Mouse (Mus musculus): ENCODE measurements around the gene Mlst8. TPM values are rescaled to one million over a fixed set of nuclear protein-coding genes. Genes with fewer than 3 reads are reported as not detected.
A peak's percentile ranks its signal among the peaks of the same experiment; 100 is the strongest.
"Not testable (repeated sequence)": the region's sequence is repeated elsewhere in the genome, so short reads cannot be mapped to it uniquely, and the experiment has no call there.

Mlst8 gene
- polyA plus RNA-seq, 1 experiment from 2014 or later = 26.2 TPM

- WGBS = 74% methylated on average over 5 of the region's 5 CpGs
- Histone ChIP-seq H3K9me3 (no peaks in the 10 kb centered on the region), H3K27me3 (no peaks in the 10 kb centered on the region), H3K4me3 (no peak overlapping the region), H3K36me3 (peaks cover 78% of the 10 kb centered on the region), H3K4me2 (no peak overlapping the region), H3K9ac (no peak overlapping the region), H3K4me1 (no peaks in the 10 kb centered on the region), H3K27ac (no peak overlapping the region)
- ATAC-seq (ENCODE audit: insufficient number of reproducible peaks, low FRiP score, low TSS enrichment, low read depth) = no peak
These were observed 41.9 kb downstream of the Mlst8 start for GRCm38 (mm10) chr17:24437016-24437415.

DNA sequence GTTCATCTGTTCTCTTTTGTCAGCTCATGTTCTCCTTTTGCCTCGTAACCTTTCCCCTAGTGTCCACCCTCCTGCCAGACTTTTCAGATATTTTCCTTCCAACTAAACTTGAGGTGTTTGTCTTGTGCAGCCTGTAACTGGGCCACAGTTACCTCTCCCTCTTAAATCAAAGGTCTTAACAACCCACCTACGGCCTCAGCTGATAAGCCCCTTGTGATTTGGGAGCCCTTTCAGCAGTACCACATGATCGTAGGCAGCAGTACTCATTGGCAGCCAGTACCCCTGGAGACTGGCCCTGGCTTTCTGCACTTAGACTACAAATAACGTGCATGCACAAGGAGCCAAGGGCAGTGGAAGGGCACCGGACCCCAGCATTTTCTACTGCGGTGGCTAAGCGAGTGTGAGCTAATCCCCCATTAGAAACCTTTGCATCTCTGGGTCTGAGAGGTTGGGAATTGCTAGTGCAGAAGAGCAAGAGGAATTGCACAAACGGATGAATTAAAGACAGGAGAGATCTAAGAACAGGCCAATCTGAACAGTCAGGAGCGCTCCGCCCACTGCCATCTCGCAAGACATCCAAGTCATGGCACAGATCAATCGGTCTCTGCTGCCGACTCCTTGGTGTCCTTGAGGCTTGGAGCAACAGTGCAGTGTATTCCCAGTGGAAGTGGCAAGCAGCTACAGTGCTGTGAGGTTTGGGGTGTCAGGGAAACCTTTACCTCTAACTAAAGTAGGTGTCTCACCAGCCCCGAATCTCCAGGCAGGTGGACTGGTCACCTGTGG lies 49.5 kb downstream of the Mlst8 start:
- Histone ChIP-seq H3K27me3 (no peaks in the 10 kb centered on the region), H3K4me1 (peaks cover 19% of the 10 kb centered on the region), H3K36me3 (peaks cover 24% of the 10 kb centered on the region), H3K4me3 (no peak overlapping the region), H3K4me2 (no peak overlapping the region), H3K9me3 (no peaks in the 10 kb centered on the region), H3K27ac (no peak overlapping the region), H3K9ac (no peak overlapping the region)
- ATAC-seq (ENCODE audit: insufficient number of reproducible peaks, low FRiP score, low TSS enrichment, low read depth) = no peak
- 83% methylated on average over 14 of the region's 14 CpGs for WGBS

DNA sequence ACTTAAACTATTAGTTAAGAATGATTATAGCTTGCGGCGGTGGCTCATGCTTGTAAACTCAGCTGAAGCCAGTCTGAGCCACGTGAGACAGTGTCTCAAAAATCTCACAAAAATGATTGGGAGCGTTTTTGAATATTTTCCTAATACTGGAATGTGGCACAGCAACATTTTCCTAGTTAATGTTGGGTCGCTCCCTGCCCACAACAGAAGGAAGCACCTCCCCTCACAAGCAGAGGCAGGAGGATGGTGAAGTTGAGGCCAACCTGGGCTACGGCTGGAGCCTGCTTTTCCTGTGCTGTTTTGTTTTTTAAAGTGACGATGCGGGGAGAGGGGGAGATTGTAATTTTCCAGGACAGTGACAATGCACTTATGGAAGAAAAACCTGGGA lies 51.7 kb downstream of the Mlst8 start:
- peak overlapping the region; percentile 98 for H3K27ac ChIP-seq
- peaks cover 34% of the 10 kb centered on the region for H3K36me3 ChIP-seq
- 4% methylated on average over 8 of the region's 8 CpGs for WGBS
- no peaks in the 10 kb centered on the region for H3K27me3 ChIP-seq
- peak overlapping the region; percentile 73 for H3K4me3 ChIP-seq
- peak overlapping the region; percentile 68 for H3K4me2 ChIP-seq
- ATAC-seq (ENCODE audit: insufficient number of reproducible peaks, low FRiP score, low TSS enrichment, low read depth) = no peak
- no peaks in the 10 kb centered on the region for H3K9me3 ChIP-seq
- H3K4me1 ChIP-seq = peaks cover 19% of the 10 kb centered on the region
- peak overlapping the region; percentile 85 for H3K9ac ChIP-seq

- peak within 1 kb of the TSS; percentile 85 for H3K9ac ChIP-seq
- no peaks in the 10 kb centered on the region for H3K9me3 ChIP-seq
- peaks cover 39% of the 10 kb centered on the region for H3K36me3 ChIP-seq
- H3K27ac ChIP-seq = peak within 1 kb of the TSS; percentile 98
- peak within 1 kb of the TSS; percentile 73 for H3K4me3 ChIP-seq
- peak within 1 kb of the TSS; percentile 68 for H3K4me2 ChIP-seq
- H3K27me3 ChIP-seq = no peaks in the 10 kb centered on the region
- WGBS = under 1% methylated on average over 48 of the region's 48 CpGs
- ATAC-seq (ENCODE audit: insufficient number of reproducible peaks, low FRiP score, low TSS enrichment, low read depth) = peak; percentile 95
- peaks cover 19% of the 10 kb centered on the region for H3K4me1 ChIP-seq
These were observed 52.3 kb downstream of the Mlst8 start, which contains the start of gene Eci1 for GRCm38 (mm10) chr17:24426471-24427169. TSS of gene Eci1 (plus strand) at chr17:24426641.

DNA sequence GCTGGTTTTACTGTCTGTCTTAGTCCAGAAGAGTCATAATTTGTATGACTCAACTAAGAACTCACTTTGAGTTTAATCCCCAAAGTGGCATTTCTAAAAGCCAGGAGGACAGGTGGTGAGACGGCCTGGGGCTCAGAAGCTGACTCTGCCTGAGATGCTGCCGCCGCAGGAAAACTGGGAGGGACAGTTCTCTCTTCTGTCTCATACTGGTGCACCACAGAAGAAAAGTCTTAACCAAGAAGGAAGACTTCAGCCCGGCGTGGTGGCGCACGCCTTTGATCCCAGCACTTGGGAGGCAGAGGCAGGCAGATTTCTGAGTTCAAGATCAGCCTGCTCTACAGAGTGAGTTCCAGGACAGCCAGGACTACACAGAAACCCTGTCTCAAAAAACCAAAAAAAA lies 53.0 kb downstream of the Mlst8 start:
- no peaks in the 10 kb centered on the region for H3K27me3 ChIP-seq
- H3K4me1 ChIP-seq = peaks cover 18% of the 10 kb centered on the region
- no peak overlapping the region for H3K9ac ChIP-seq
- H3K4me3 ChIP-seq = peak overlapping the region; percentile 73
- WGBS = 82% methylated on average over 7 of the region's 7 CpGs
- no peak for ATAC-seq (ENCODE audit: insufficient number of reproducible peaks, low FRiP score, low TSS enrichment, low read depth)
- peaks cover 46% of the 10 kb centered on the region for H3K36me3 ChIP-seq
- peak overlapping the region; percentile 68; the same call in 1 of the 2 replicates for H3K4me2 ChIP-seq
- H3K27ac ChIP-seq = peak overlapping the region; percentile 98
- H3K9me3 ChIP-seq = no peaks in the 10 kb centered on the region

DNA sequence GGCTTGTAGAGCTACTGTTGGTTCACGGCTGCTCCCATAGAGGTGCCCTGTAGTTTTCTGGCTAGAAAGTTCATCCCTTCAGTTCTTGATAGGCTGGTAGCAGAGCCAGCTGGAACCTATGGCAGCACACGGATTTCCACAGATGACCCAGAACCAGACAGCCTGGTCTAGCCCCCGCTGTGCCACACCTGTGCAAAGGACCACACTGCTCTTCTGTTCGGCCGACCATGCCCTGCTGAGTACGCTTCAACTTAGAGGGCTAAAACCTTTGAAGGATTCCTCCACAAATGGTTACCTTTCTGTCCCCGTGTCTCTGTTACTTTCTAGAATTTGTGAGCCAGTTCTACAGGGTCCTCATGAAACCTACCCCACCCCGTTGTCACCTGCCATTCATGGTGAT lies 53.6 kb downstream of the Mlst8 start:
- WGBS = 93% methylated on average over 6 of the region's 8 CpGs

GRCm38 (mm10) chr17:24424489-24424888 lies 54.4 kb downstream of the Mlst8 start:
- Histone ChIP-seq H3K4me3 (no peak overlapping the region), H3K27me3 (no peaks in the 10 kb centered on the region), H3K9me3 (no peaks in the 10 kb centered on the region), H3K36me3 (peaks cover 56% of the 10 kb centered on the region), H3K4me1 (peaks cover 11% of the 10 kb centered on the region), H3K4me2 (no peak overlapping the region), H3K9ac (no peak overlapping the region), H3K27ac (no peak overlapping the region)
- 91% methylated on average over 5 of the region's 5 CpGs for WGBS
- no peak for ATAC-seq (ENCODE audit: insufficient number of reproducible peaks, low FRiP score, low TSS enrichment, low read depth)

More for the DNA sequence above, 53.6 kb downstream of the Mlst8 start:
- not testable (repeated sequence) for H3K27me3 ChIP-seq; H3K27ac ChIP-seq; H3K4me3 ChIP-seq; H3K9ac ChIP-seq; H3K4me2 ChIP-seq; ATAC-seq (ENCODE audit: insufficient number of reproducible peaks, low FRiP score, low TSS enrichment, low read depth); H3K9me3 ChIP-seq
- H3K36me3 ChIP-seq = peaks cover 49% of the 10 kb centered on the region
- H3K4me1 ChIP-seq = peaks cover 14% of the 10 kb centered on the region

Other genes with a start within 250 kb of the Mlst8 start
- 45.0 and 47.9 TPM in 2 replicates for gene Ccnf, start 227.6 kb downstream of the Mlst8 start, polyA plus RNA-seq (2015; fragmentation: Nextera tagmentation; extraction: Ambion mirVana)
- gene Abca17, start 128.0 kb downstream of the Mlst8 start, polyA plus RNA-seq (2015; fragmentation: Nextera tagmentation; extraction: Ambion mirVana) = 0.26 TPM in 1 of 2 replicates, not detected in the other
- gene Abca3, start 127.1 kb downstream of the Mlst8 start, polyA plus RNA-seq (2015; fragmentation: Nextera tagmentation; extraction: Ambion mirVana) = 8.0 and 9.3 TPM in 2 replicates
- 244 and 255 TPM in 2 replicates for gene Rnps1, start 64.5 kb downstream of the Mlst8 start, polyA plus RNA-seq (2015; fragmentation: Nextera tagmentation; extraction: Ambion mirVana)
- gene Eci1, start 52.4 kb downstream of the Mlst8 start, polyA plus RNA-seq (2015; fragmentation: Nextera tagmentation; extraction: Ambion mirVana) = 68.2 and 69.0 TPM in 2 replicates
- 13.3 and 16.6 TPM in 2 replicates for gene Dnase1l2, start 36.0 kb downstream of the Mlst8 start, polyA plus RNA-seq (2015; fragmentation: Nextera tagmentation; extraction: Ambion mirVana)
- gene E4f1, start 8.8 kb downstream of the Mlst8 start, polyA plus RNA-seq (2015; fragmentation: Nextera tagmentation; extraction: Ambion mirVana) = 36.3 and 37.5 TPM in 2 replicates
- gene Pgp, start 8.7 kb downstream of the Mlst8 start, polyA plus RNA-seq (2015; fragmentation: Nextera tagmentation; extraction: Ambion mirVana) = 47.9 and 51.1 TPM in 2 replicates
- not detected in 2 replicates for gene Bricd5, start 5.2 kb downstream of the Mlst8 start, polyA plus RNA-seq (2015; fragmentation: Nextera tagmentation; extraction: Ambion mirVana)
- 2.8 and 3.0 TPM in 2 replicates for gene Caskin1, start 9.5 kb upstream of the Mlst8 start, polyA plus RNA-seq (2015; fragmentation: Nextera tagmentation; extraction: Ambion mirVana)
- gene Traf7, start 48.9 kb upstream of the Mlst8 start, polyA plus RNA-seq (2015; fragmentation: Nextera tagmentation; extraction: Ambion mirVana) = 89.8 and 104 TPM in 2 replicates
- gene Rab26, start 55.1 kb upstream of the Mlst8 start, polyA plus RNA-seq (2015; fragmentation: Nextera tagmentation; extraction: Ambion mirVana) = 3.0 and 3.8 TPM in 2 replicates
- gene Pkd1, start 70.8 kb upstream of the Mlst8 start, polyA plus RNA-seq (2015; fragmentation: Nextera tagmentation; extraction: Ambion mirVana) = 32.1 and 37.9 TPM in 2 replicates
- gene Tsc2, start 153.6 kb upstream of the Mlst8 start, polyA plus RNA-seq (2015; fragmentation: Nextera tagmentation; extraction: Ambion mirVana) = 49.9 and 54.0 TPM in 2 replicates
- 20.9 and 21.3 TPM in 2 replicates for gene Nthl1, start 153.6 kb upstream of the Mlst8 start, polyA plus RNA-seq (2015; fragmentation: Nextera tagmentation; extraction: Ambion mirVana)
- 56.5 and 57.7 TPM in 2 replicates for gene Slc9a3r2, start 171.2 kb upstream of the Mlst8 start, polyA plus RNA-seq (2015; fragmentation: Nextera tagmentation; extraction: Ambion mirVana)
- not detected in 2 replicates for gene Npw, start 179.4 kb upstream of the Mlst8 start, polyA plus RNA-seq (2015; fragmentation: Nextera tagmentation; extraction: Ambion mirVana)
- 21.4 and 22.1 TPM in 2 replicates for gene Zfp598, start 190.6 kb upstream of the Mlst8 start, polyA plus RNA-seq (2015; fragmentation: Nextera tagmentation; extraction: Ambion mirVana)
- gene Syngr3, start 210.9 kb upstream of the Mlst8 start, polyA plus RNA-seq (2015; fragmentation: Nextera tagmentation; extraction: Ambion mirVana) = 3.0 and 3.2 TPM in 2 replicates
- 32.8 and 33.8 TPM in 2 replicates for gene Gfer, start 217.1 kb upstream of the Mlst8 start, polyA plus RNA-seq (2015; fragmentation: Nextera tagmentation; extraction: Ambion mirVana)
- 1.8 and 2.9 TPM in 2 replicates for gene Noxo1, start 217.2 kb upstream of the Mlst8 start, polyA plus RNA-seq (2015; fragmentation: Nextera tagmentation; extraction: Ambion mirVana)
- gene Tbl3, start 228.6 kb upstream of the Mlst8 start, polyA plus RNA-seq (2015; fragmentation: Nextera tagmentation; extraction: Ambion mirVana) = 57.3 and 59.0 TPM in 2 replicates
- gene Rnf151, start 239.0 kb upstream of the Mlst8 start, polyA plus RNA-seq (2015; fragmentation: Nextera tagmentation; extraction: Ambion mirVana) = 0.29 TPM in 1 of 2 replicates, not detected in the other
- gene Rps2, start 239.0 kb upstream of the Mlst8 start, polyA plus RNA-seq (2015; fragmentation: Nextera tagmentation; extraction: Ambion mirVana) = 1,428 and 1,497 TPM in 2 replicates
- 208 and 226 TPM in 2 replicates for gene Ndufb10, start 245.4 kb upstream of the Mlst8 start, polyA plus RNA-seq (2015; fragmentation: Nextera tagmentation; extraction: Ambion mirVana)
- gene Rpl3l, start 248.7 kb upstream of the Mlst8 start, polyA plus RNA-seq (2015; fragmentation: Nextera tagmentation; extraction: Ambion mirVana) = 0.30 TPM in 1 of 2 replicates, not detected in the other